Mouse (Mus musculus): Measurements from ENCODE around the gene Aqp2. TPM values are rescaled to one million over a fixed set of nuclear protein-coding genes. Genes with fewer than 3 reads are reported as not detected.

Gene Aqp2
- polyA plus RNA-seq, 1 experiment from 2014 or later = not detected

DNA sequence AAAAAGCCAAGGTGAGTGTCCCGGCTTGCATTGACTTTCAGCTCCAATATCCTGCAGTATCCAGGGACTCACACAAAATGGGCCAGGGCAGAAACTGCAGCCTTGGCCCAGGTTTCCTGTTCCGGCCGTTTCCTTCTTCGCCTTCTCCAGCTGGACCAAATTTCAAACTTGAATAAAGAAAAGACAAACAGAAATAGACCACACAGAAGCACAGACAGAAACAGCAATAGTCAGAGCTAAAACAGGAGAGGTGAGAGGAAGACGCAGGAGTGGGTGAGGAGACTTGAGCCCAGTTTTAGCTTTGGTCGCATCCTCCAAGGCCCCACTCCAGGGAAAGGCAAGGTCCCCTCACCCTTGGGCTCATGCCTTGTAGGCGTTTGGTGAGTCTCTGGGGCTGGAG is 24.4 kb downstream of the Aqp2 start:
- Histone ChIP-seq H3K4me3 (ENCODE audit: low read depth, low read length) (no peak overlapping the region), H3K4me2 (ENCODE audit: low read depth, low read length, severe bottlenecking) (no peak overlapping the region), H3K9ac (ENCODE audit: low read length) (no peak overlapping the region), H3K36me3 (ENCODE audit: control insufficient read depth, insufficient read depth, low read length) (no peaks in the 10 kb centered on the region), H3K27me3 (ENCODE audit: control insufficient read depth, insufficient read depth, low read length) (no peaks in the 10 kb centered on the region; the same call in 1 of the 2 replicates), H3K9me3 (ENCODE audit: control insufficient read depth, low read length) (no peaks in the 10 kb centered on the region), H3K4me1 (replicated peaks; ENCODE audit: control insufficient read depth, insufficient read depth, low read length) (peaks cover 16% of the 10 kb centered on the region; the same call in 1 of the 2 replicates), H3K27ac (ENCODE audit: low read depth, low read length) (no peak overlapping the region)
- WGBS = 82% methylated on average over 7 of the region's 7 CpGs
- ATAC-seq (replicated peaks; ENCODE audit: low FRiP score) = no peak
- no peak for DNase-seq (ENCODE audit: low spot score)

DNA sequence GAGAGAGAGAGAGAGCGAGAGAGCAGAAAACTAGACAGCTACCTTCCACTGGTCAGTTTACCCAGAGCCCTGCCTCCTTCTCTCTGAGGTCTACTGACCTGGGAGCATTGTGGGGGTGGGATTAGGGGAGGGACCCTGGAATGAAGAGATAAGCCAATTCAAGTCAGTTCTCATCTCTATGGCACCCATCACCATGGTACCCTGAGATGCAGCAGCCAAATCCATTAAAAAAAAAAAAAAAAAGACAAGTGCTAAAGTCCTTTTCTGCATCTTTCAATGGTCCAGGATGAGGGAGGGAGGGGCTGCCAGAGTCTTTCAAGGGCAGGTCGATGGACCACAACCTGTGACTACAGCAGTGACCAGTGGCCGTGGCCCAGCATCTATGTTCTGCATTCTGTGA is 26.7 kb downstream of the Aqp2 start:
- no peaks in the 10 kb centered on the region; the same call in 1 of the 2 replicates for H3K27me3 ChIP-seq (ENCODE audit: control insufficient read depth, insufficient read depth, low read length)
- H3K4me2 ChIP-seq (ENCODE audit: low read depth, low read length, severe bottlenecking) = no peak overlapping the region
- ATAC-seq (replicated peaks; ENCODE audit: low FRiP score) (no peak), DNase-seq (ENCODE audit: low spot score) (no peak)
- H3K4me1 ChIP-seq (replicated peaks; ENCODE audit: control insufficient read depth, insufficient read depth, low read length) = peaks cover 13% of the 10 kb centered on the region; the same call in 1 of the 2 replicates
- no peaks in the 10 kb centered on the region for H3K36me3 ChIP-seq (ENCODE audit: control insufficient read depth, insufficient read depth, low read length)
- 81% methylated on average over 3 of the region's 3 CpGs for WGBS
- no peak overlapping the region for H3K4me3 ChIP-seq (ENCODE audit: low read depth, low read length)
- no peaks in the 10 kb centered on the region for H3K9me3 ChIP-seq (ENCODE audit: control insufficient read depth, low read length)
- H3K27ac ChIP-seq (ENCODE audit: low read depth, low read length) = no peak overlapping the region
- H3K9ac ChIP-seq (ENCODE audit: low read length) = no peak overlapping the region

- Histone ChIP-seq H3K9ac (ENCODE audit: low read length) (no peak overlapping the region), H3K36me3 (ENCODE audit: control insufficient read depth, insufficient read depth, low read length) (no peaks in the 10 kb centered on the region), H3K4me2 (ENCODE audit: low read depth, low read length, severe bottlenecking) (no peak overlapping the region), H3K9me3 (ENCODE audit: control insufficient read depth, low read length) (no peaks in the 10 kb centered on the region), H3K4me1 (replicated peaks; ENCODE audit: control insufficient read depth, insufficient read depth, low read length) (peaks cover 13% of the 10 kb centered on the region; the same call in 1 of the 2 replicates), H3K4me3 (ENCODE audit: low read depth, low read length) (no peak overlapping the region), H3K27ac (ENCODE audit: low read depth, low read length) (no peak overlapping the region), H3K27me3 (ENCODE audit: control insufficient read depth, insufficient read depth, low read length) (no peaks in the 10 kb centered on the region; the same call in 1 of the 2 replicates)
- DNase-seq (ENCODE audit: low spot score) = no peak
- WGBS = 34% methylated on average over 5 of the region's 5 CpGs
- ATAC-seq (replicated peaks; ENCODE audit: low FRiP score) = no peak
Measured at GRCm38 (mm10) chr15:99606515-99606914, 27.7 kb downstream of the Aqp2 start.

DNA sequence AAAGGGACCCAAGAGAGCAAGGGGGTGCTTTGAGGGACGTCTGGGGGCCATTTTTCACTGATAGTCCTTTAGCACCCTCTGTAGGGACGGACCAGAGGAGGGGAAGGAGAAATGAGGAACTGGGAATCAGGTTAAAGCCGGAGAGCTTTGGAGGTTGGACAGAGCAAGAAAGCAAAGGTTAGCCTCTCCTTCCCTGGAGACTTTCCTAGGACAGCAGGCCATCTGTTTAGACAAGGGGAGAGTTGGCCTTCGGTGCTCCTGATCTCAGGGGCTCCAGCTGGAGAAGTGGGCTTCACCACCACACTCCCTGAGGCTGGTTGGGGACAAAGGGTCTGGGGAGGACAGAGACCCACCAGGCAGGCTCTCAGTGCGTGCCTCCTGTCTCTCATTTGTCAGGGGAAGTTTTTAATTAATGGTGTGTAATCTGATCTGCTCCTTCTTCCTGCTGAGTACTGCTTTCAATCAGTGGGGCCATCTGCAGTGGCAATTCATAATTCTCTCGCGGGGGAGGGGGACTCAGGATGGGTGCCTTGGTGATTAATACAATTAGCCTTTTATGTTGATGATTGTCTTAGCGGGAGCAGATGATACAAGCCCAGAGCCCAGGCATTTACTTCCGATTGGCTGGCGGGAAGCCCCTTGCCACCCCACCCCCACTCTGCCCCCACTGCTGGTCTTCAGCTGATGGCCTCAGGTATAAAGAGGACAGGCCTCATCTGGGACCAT is 28.7 kb downstream of the Aqp2 start:
- Histone ChIP-seq H3K9ac (ENCODE audit: low read length) (no peak overlapping the region), H3K27ac (ENCODE audit: low read depth, low read length) (no peak overlapping the region), H3K4me1 (replicated peaks; ENCODE audit: control insufficient read depth, insufficient read depth, low read length) (peaks cover 13% of the 10 kb centered on the region; the same call in 1 of the 2 replicates), H3K4me2 (ENCODE audit: low read depth, low read length, severe bottlenecking) (no peak overlapping the region), H3K27me3 (ENCODE audit: control insufficient read depth, insufficient read depth, low read length) (no peaks in the 10 kb centered on the region; the same call in 1 of the 2 replicates), H3K36me3 (ENCODE audit: control insufficient read depth, insufficient read depth, low read length) (no peaks in the 10 kb centered on the region), H3K9me3 (ENCODE audit: control insufficient read depth, low read length) (no peaks in the 10 kb centered on the region), H3K4me3 (ENCODE audit: low read depth, low read length) (no peak overlapping the region)
- DNase-seq (ENCODE audit: low spot score) (no peak), ATAC-seq (replicated peaks; ENCODE audit: low FRiP score) (peak; percentile 65; the same call in 1 of the 2 replicates)
- WGBS = 12% methylated on average over 10 of the region's 10 CpGs

- DNase-seq (ENCODE audit: low spot score) = no peak
- no peak overlapping the region for H3K4me2 ChIP-seq (ENCODE audit: low read depth, low read length, severe bottlenecking)
- no peaks in the 10 kb centered on the region for H3K36me3 ChIP-seq (ENCODE audit: control insufficient read depth, insufficient read depth, low read length)
- H3K4me3 ChIP-seq (ENCODE audit: low read depth, low read length) = no peak overlapping the region
- H3K27ac ChIP-seq (ENCODE audit: low read depth, low read length) = no peak overlapping the region
- no peak overlapping the region for H3K9ac ChIP-seq (ENCODE audit: low read length)
- WGBS = 87% methylated on average over 13 of the region's 13 CpGs
- H3K4me1 ChIP-seq (replicated peaks; ENCODE audit: control insufficient read depth, insufficient read depth, low read length) = peaks cover 13% of the 10 kb centered on the region; the same call in 1 of the 2 replicates
- no peaks in the 10 kb centered on the region for H3K9me3 ChIP-seq (ENCODE audit: control insufficient read depth, low read length)
- ATAC-seq (replicated peaks; ENCODE audit: low FRiP score) = no peak
- H3K27me3 ChIP-seq (ENCODE audit: control insufficient read depth, insufficient read depth, low read length) = no peaks in the 10 kb centered on the region; the same call in 1 of the 2 replicates
Measured at GRCm38 (mm10) chr15:99608382-99609125, 29.7 kb downstream of the Aqp2 start.

DNA sequence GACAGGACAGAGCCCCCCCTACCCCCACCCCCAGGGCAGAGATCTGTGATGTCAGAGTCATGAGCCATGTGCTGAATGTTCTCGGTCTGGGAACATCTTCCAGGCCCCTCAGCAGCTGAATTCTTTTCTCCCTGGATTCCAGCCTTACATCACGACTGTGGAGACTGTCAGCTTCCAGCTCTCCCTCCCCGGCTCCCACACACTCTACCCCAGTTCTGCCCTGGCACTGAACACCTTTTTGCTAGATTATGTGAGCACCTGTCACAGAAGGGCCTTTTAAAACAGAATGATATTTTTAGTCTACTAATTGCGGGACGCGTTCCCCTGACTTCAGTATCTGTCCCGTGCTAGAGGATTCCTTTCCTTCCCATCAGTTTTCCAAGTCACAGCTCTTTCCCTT is 32.7 kb downstream of the Aqp2 start:
- Histone ChIP-seq H3K4me1 (replicated peaks; ENCODE audit: control insufficient read depth, insufficient read depth, low read length) (peaks cover 10% of the 10 kb centered on the region; the same call in 1 of the 2 replicates), H3K9me3 (ENCODE audit: control insufficient read depth, low read length) (no peaks in the 10 kb centered on the region), H3K4me3 (ENCODE audit: low read depth, low read length) (no peak overlapping the region), H3K4me2 (ENCODE audit: low read depth, low read length, severe bottlenecking) (no peak overlapping the region), H3K27ac (ENCODE audit: low read depth, low read length) (no peak overlapping the region), H3K36me3 (ENCODE audit: control insufficient read depth, insufficient read depth, low read length) (no peaks in the 10 kb centered on the region), H3K27me3 (ENCODE audit: control insufficient read depth, insufficient read depth, low read length) (no peaks in the 10 kb centered on the region; the same call in 1 of the 2 replicates), H3K9ac (ENCODE audit: low read length) (no peak overlapping the region)
- no peak for ATAC-seq (replicated peaks; ENCODE audit: low FRiP score)
- WGBS = 70% methylated on average over 7 of the region's 7 CpGs
- DNase-seq (ENCODE audit: low spot score) = no peak

DNA sequence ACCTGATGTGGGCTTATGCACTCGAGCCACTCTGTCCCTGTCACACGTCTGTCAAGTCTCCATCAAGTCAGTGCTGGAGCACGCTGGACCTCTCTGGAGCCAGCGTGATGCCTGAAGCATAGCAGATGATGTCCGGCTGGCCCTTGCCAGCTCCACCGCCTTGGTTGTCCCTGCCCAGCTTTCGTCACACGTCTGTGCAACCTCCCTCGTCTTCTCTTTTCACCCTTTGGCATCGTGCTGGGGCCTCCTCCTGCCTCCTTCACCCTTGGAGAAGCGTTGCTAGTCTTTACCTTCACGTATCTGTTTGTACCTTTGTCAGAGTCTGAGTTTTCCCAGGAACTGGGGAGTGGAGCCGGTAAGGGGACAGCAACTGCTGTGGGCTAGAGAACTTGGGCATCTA is 35.4 kb downstream of the Aqp2 start:
- 69% methylated on average over 13 of the region's 13 CpGs for WGBS
- H3K9me3 ChIP-seq (ENCODE audit: control insufficient read depth, low read length) = no peaks in the 10 kb centered on the region
- H3K27ac ChIP-seq (ENCODE audit: low read depth, low read length) = no peak overlapping the region
- DNase-seq (ENCODE audit: low spot score) = no peak
- H3K27me3 ChIP-seq (ENCODE audit: control insufficient read depth, insufficient read depth, low read length) = no peaks in the 10 kb centered on the region; the same call in 1 of the 2 replicates
- no peak overlapping the region for H3K4me3 ChIP-seq (ENCODE audit: low read depth, low read length)
- no peaks in the 10 kb centered on the region for H3K36me3 ChIP-seq (ENCODE audit: control insufficient read depth, insufficient read depth, low read length)
- H3K4me1 ChIP-seq (replicated peaks; ENCODE audit: control insufficient read depth, insufficient read depth, low read length) = no peaks in the 10 kb centered on the region
- no peak overlapping the region for H3K9ac ChIP-seq (ENCODE audit: low read length)
- no peak for ATAC-seq (replicated peaks; ENCODE audit: low FRiP score)
- H3K4me2 ChIP-seq (ENCODE audit: low read depth, low read length, severe bottlenecking) = no peak overlapping the region

DNA sequence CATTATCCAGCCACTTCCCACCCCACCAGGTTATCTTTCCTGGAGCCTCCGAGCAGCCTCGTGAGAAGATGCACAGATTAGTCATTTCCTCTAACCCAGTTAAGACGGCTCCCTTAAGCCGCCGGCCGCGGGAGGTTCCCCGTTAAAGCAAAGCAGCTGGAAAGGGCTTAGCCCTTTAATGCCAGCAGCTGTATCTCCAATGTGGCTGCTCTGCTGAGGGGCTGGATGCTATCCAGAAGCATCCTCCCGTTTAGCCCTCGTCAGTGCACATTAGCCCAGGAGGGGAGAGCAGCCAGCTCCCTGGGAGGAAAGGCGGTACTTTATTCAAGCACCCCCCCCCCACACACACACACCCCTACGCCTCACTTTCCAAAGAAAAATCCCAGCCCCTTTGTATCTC is 35.9 kb downstream of the Aqp2 start:
- H3K9ac ChIP-seq (ENCODE audit: low read length) = no peak overlapping the region
- H3K4me3 ChIP-seq (ENCODE audit: low read depth, low read length) = no peak overlapping the region
- no peaks in the 10 kb centered on the region for H3K4me1 ChIP-seq (replicated peaks; ENCODE audit: control insufficient read depth, insufficient read depth, low read length)
- no peaks in the 10 kb centered on the region for H3K36me3 ChIP-seq (ENCODE audit: control insufficient read depth, insufficient read depth, low read length)
- DNase-seq (ENCODE audit: low spot score) = no peak
- no peaks in the 10 kb centered on the region; the same call in 1 of the 2 replicates for H3K27me3 ChIP-seq (ENCODE audit: control insufficient read depth, insufficient read depth, low read length)
- 6% methylated on average over 12 of the region's 12 CpGs for WGBS
- no peak for ATAC-seq (replicated peaks; ENCODE audit: low FRiP score)
- no peaks in the 10 kb centered on the region for H3K9me3 ChIP-seq (ENCODE audit: control insufficient read depth, low read length)
- no peak overlapping the region for H3K4me2 ChIP-seq (ENCODE audit: low read depth, low read length, severe bottlenecking)
- no peak overlapping the region for H3K27ac ChIP-seq (ENCODE audit: low read depth, low read length)
